Mouse (Mus musculus): ENCODE data around the gene Taar8b. TPM values are rescaled to one million over a fixed set of nuclear protein-coding genes. Genes with fewer than 3 reads are reported as not detected.

The Taar8b gene
- polyA plus RNA-seq (2012; rRNA removed) = not detected in 2 replicates

DNA sequence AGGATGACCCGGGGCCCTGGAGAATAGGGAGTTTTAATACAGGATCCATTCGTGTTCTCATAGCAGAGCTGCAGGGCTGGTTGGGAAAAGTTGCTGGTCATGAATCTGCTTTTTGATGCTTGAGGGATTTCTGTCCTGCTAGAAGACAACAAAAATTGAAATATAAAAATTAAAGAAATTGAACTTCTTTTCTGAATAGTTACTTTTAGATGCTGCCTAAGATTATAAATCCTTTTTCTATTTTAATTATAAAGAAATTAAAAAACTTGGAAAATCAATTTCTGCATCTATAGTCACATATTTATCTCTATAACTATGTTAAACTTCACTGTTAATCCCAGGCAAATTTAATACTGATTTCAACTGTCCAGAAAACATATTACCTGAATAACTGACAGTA, at the start of gene Taar8b:
Taar8b (minus strand) TSS at position 101 of the 400 bp plus-strand sequence.

DNA sequence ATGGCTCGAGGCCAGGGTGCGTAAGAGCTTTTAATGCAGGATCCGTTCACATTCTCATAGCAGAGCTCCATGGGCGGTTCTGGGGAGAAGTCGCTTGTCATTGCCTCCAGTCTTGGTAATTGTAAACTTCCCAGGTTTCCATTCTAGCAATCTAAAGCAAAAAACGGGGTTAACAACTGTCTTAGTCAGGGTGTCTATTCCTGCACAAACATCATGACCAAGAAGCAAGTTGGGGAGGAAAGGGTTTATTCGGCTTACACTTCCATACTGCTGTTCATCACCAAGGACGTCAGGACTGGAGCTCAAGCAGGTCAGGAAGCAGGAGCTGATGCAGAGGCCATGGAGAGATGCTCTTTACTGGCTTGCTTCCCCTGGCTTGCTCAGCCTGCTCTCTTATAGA, 17.3 kb upstream of the Taar8b start, which contains the start of gene Taar9:
Taar9 (minus strand) TSS at position 101 of the 400 bp plus-strand sequence.

DNA sequence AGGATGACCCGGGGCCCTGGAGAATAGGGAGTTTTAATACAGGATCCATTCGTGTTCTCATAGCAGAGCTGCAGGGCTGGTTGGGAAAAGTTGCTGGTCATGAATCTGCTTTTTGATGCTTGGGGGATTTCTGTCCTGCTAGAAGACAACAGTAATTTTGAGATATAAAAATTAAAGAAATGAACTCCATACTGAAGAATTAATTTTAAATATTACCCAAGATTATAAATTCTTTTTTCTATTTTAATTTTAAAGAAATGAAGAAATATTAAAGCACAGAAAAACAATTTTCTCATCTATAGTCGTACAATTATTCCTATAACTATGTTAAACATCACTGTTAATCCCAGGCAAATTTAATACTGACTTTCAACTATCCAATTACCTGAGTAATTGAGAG, 9.7 kb upstream of the Taar8b start, which contains the start of gene Taar8c:
Taar8c (minus strand) TSS at position 101 of the 400 bp plus-strand sequence.

DNA sequence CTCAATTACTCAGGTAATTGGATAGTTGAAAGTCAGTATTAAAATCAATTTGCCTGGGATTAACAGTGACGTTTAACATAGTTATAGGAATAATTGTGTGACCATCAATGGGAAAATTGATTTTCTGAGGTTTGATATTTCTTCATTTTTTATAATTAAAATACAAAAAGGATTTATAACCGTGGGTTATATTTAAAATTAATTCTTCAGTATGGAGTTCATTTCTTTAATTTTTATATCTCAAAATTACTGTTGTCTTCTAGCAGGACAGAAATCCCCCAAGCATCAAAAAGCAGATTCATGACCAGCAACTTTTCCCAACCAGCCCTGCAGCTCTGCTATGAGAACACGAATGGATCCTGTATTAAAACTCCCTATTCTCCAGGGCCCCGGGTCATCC, 15.9 kb downstream of the Taar8b start, which contains the start of gene Taar8a:
Taar8a (plus strand) TSS at position 301 of the 400 bp plus-strand sequence.

DNA sequence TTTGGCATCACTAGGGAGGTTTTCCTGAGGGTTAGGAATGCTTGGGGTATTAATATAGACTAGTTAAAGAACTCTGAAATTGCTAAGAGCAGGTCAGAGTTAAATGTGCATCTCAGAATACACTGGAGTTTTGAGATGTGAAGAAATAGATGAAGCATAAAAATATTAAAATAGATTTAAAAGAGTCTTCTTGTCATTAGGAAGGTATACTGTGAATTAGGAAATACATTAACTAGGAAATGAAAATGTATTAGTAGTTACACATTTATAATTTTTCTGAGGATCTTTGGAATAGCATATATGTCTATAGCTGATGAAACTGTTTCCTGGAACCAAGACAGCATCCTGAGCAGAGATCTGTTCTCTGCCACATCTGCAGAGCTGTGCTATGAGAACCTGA, 42.9 kb downstream of the Taar8b start, which contains the start of gene Taar7f:
Taar7f (plus strand) TSS at position 301 of the 400 bp plus-strand sequence.

Other genes with a start within 250 kb of the Taar8b start
- 0.38 and 0.56 TPM in 2 replicates for gene Vnn3, start 240.8 kb downstream of the Taar8b start, polyA plus RNA-seq (2012; rRNA removed)
- gene Vnn1, start 197.6 kb downstream of the Taar8b start, polyA plus RNA-seq (2012; rRNA removed) = 0.80 and 1.0 TPM in 2 replicates
- not detected in 2 replicates for gene Taar1, start 171.9 kb downstream of the Taar8b start, polyA plus RNA-seq (2012; rRNA removed)
- not detected in 2 replicates for gene Taar2, start 153.7 kb downstream of the Taar8b start, polyA plus RNA-seq (2012; rRNA removed)
- not detected in 2 replicates for gene Taar3, start 142.7 kb downstream of the Taar8b start, polyA plus RNA-seq (2012; rRNA removed)
- gene Taar4, start 131.8 kb downstream of the Taar8b start, polyA plus RNA-seq (2012; rRNA removed) = not detected in 2 replicates
- gene Taar5, start 121.6 kb downstream of the Taar8b start, polyA plus RNA-seq (2012; rRNA removed) = not detected in 2 replicates
- not detected in 2 replicates for gene Taar6, start 106.6 kb downstream of the Taar8b start, polyA plus RNA-seq (2012; rRNA removed)
- not detected in 2 replicates for gene Taar7a, start 98.8 kb downstream of the Taar8b start, polyA plus RNA-seq (2012; rRNA removed)
- not detected in 2 replicates for gene Taar7b, start 92.4 kb downstream of the Taar8b start, polyA plus RNA-seq (2012; rRNA removed)
- gene Taar7d, start 65.1 kb downstream of the Taar8b start, polyA plus RNA-seq (2012; rRNA removed) = not detected in 2 replicates
- not detected in 2 replicates for gene Taar7e, start 54.7 kb downstream of the Taar8b start, polyA plus RNA-seq (2012; rRNA removed)
- gene Taar7f, start 42.8 kb downstream of the Taar8b start, polyA plus RNA-seq (2012; rRNA removed) = not detected in 2 replicates
- not detected in 2 replicates for gene Taar8a, start 15.8 kb downstream of the Taar8b start, polyA plus RNA-seq (2012; rRNA removed)
- gene Taar8c, start 9.6 kb upstream of the Taar8b start, polyA plus RNA-seq (2012; rRNA removed) = not detected in 2 replicates
- not detected in 2 replicates for gene Taar9, start 17.2 kb upstream of the Taar8b start, polyA plus RNA-seq (2012; rRNA removed)
- 11.8 and 15.5 TPM in 2 replicates for gene Stx7, start 57.0 kb upstream of the Taar8b start, polyA plus RNA-seq (2012; rRNA removed)
- 0.10 and 0.21 TPM in 2 replicates for gene Moxd1, start 131.2 kb upstream of the Taar8b start, polyA plus RNA-seq (2012; rRNA removed)